In genomic region chr7:95489666-95490065, GRCm38 (mm10) we compare ENCODE assay signal across 8 mouse cellular contexts.
DNase-seq lines count a peak whose midpoint lies in the region; ATAC-seq and TF ChIP-seq lines count a peak whose summit lies in the region.

No protein-coding gene starts in this region.

- no peak overlapping the region for H3K9ac ChIP-seq in forebrain, embryonic 12.5 days
- H3K9ac ChIP-seq in lung, embryonic 14.5 days, result no peak overlapping the region

- H3K4me3 ChIP-seq in forebrain, embryonic 12.5 days (replicated peaks), result no peak overlapping the region
- H3K4me3 ChIP-seq in lung, embryonic 14.5 days (ENCODE audit: low read depth, low read length), result no peak overlapping the region

- peak; percentile 37 for DNase-seq in ovary, postnatal 14 days (ENCODE audit: low spot score)
- no peak for DNase-seq in ovary, adult 18-20 months (ENCODE audit: low spot score)
- DNase-seq in adrenal gland, adult 8-10 months, result peak; percentile 2
- DNase-seq in kidney, postnatal 36 days, result peak; percentile 41 to 57
- peak; percentile 90 for DNase-seq in lung, embryonic 14.5 days
- peak; percentile 2 to 3 for DNase-seq in urinary bladder, postnatal 36 days (ENCODE audit: low spot score in 2 of 2)

- ATAC-seq in forebrain, embryonic 12.5 days (ENCODE audit: low FRiP score), result peak; percentile 89
- ATAC-seq in lung, embryonic 14.5 days (ENCODE audit: insufficient read depth), result peak; percentile 78; the same call in 1 of the 2 replicates
- ATAC-seq in monocyte, adult 5-6 weeks (replicated peaks; ENCODE audit: insufficient number of reproducible peaks, low FRiP score, low TSS enrichment, poor library complexity, severe bottlenecking), result no peak

- no peak overlapping the region for H3K27ac ChIP-seq in forebrain, embryonic 12.5 days
- no peak overlapping the region for H3K27ac ChIP-seq in lung, embryonic 14.5 days (ENCODE audit: low read depth)

- H3K9me3 ChIP-seq in forebrain, embryonic 12.5 days, result no peaks in the 10 kb centered on the region
- no peaks in the 10 kb centered on the region for H3K9me3 ChIP-seq in lung, embryonic 14.5 days (ENCODE audit: low read depth, low read length)

- 2% methylated on average over 4 of the region's 4 CpGs for WGBS in forebrain, embryonic 12.5 days
- 10% methylated on average over 4 of the region's 4 CpGs for WGBS in lung, embryonic 14.5 days

- peak; percentile 84 for TF ChIP-seq CTCF in lung, embryonic 14.5 days (IDR thresholded peaks at IDR 0.05; ENCODE audit: low read depth)

- no peaks in the 10 kb centered on the region for H3K4me1 ChIP-seq in forebrain, embryonic 12.5 days
- H3K4me1 ChIP-seq in lung, embryonic 14.5 days (ENCODE audit: insufficient read depth), result no peaks in the 10 kb centered on the region

- no peaks in the 10 kb centered on the region for H3K36me3 ChIP-seq in forebrain, embryonic 12.5 days (replicated peaks)
- no peaks in the 10 kb centered on the region for H3K36me3 ChIP-seq in lung, embryonic 14.5 days (ENCODE audit: insufficient read depth)

- H3K27me3 ChIP-seq in forebrain, embryonic 12.5 days, result no peaks in the 10 kb centered on the region
- H3K27me3 ChIP-seq in lung, embryonic 14.5 days (ENCODE audit: insufficient read depth, low read length), result no peaks in the 10 kb centered on the region

- H3K4me2 ChIP-seq in forebrain, embryonic 12.5 days, result no peak overlapping the region
- H3K4me2 ChIP-seq in lung, embryonic 14.5 days, result no peak overlapping the region
